Mouse (Mus musculus) stomach, embryonic 14.5 days (tissue): ENCODE results near the gene Slc16a9. TPM values are rescaled to one million over a fixed set of nuclear protein-coding genes. Genes with fewer than 3 reads are reported as not detected.

Experiments used
- ATAC-seq: fragments of 200-750 bp; cut with Nextera tagmentation; 2 replicates; pipeline ENCODE4 v1.8.0; 2017; ENCODE audit warnings: low read depth, moderate TSS enrichment; ENCODE audit not compliant: insufficient number of reproducible peaks, insufficient read depth, low FRiP score
- H3K27ac ChIP-seq: fragments of 300-500 bp; sonication (generic); 2 replicates; pipeline ENCODE4 v1.5.1; 2014; ENCODE audit warnings: mild to moderate bottlenecking, low read length, moderate library complexity, mixed read lengths
- H3K27me3 ChIP-seq: fragments of 300-500 bp; sonication (generic); 2 replicates; pipeline ENCODE4 v1.6.1; 2014; ENCODE audit warnings: low read length, control low read depth, mixed read lengths; ENCODE audit not compliant: control insufficient read depth, insufficient read depth
- H3K36me3 ChIP-seq: fragments of 300-500 bp; sonication (generic); 2 replicates; pipeline ENCODE4 v1.6.1; 2014; ENCODE audit warnings: mild to moderate bottlenecking, control low read depth, low read length, moderate library complexity, mixed read lengths; ENCODE audit not compliant: control insufficient read depth, insufficient read depth
- H3K4me1 ChIP-seq: fragments of 300-500 bp; sonication (generic); 2 replicates; pipeline ENCODE4 v1.6.1; 2014; ENCODE audit warnings: low read length, control low read depth, mixed read lengths; ENCODE audit not compliant: control insufficient read depth, insufficient read depth
- H3K4me2 ChIP-seq: fragments of 300-500 bp; sonication (generic); replicated peaks from 2 replicates; pipeline ENCODE4 v1.6.1; 2014; ENCODE audit warnings: low read depth, low read length, control low read depth
- H3K4me3 ChIP-seq: fragments of 300-500 bp; sonication (generic); 2 replicates; pipeline ENCODE4 v1.5.1; 2014; ENCODE audit warnings: low read depth, low read length, control low read depth
- H3K9ac ChIP-seq: fragments of 300-500 bp; sonication (generic); replicated peaks from 2 replicates; pipeline ENCODE4 v1.6.1; 2014; ENCODE audit warnings: low read depth, mild to moderate bottlenecking, control low read depth, low read length, moderate library complexity, mixed read lengths
- H3K9me3 ChIP-seq: fragments of 300-500 bp; sonication (generic); 2 replicates; pipeline ENCODE4 v1.6.1; 2016; ENCODE audit warnings: low read depth, low read length, control low read depth; ENCODE audit not compliant: control insufficient read depth
- WGBS: fragments of 180-500 bp; shearing (Covaris S2); extraction: QIAGEN DNeasy Blood & Tissue Kit; methylation state at CpG from one replicate; pipeline ENCODE4 v1.1.7; 2014; 5-methylcytosine and 5-hydroxymethylcytosine counted together
- polyA plus RNA-seq: library from polyadenylated mRNA; unstranded; fragments of >200 nt; fragmentation: Nextera tagmentation; extraction: Ambion mirVana; gene quantifications from 2 replicates; pipeline ENCODE4 v1.2.1, GENCODE M21; 2014

Gene Slc16a9
- polyA plus RNA-seq, 1 experiment from 2014 or later, result 1.9 TPM

GRCm38 (mm10) chr10:70269447-70269787, 24.5 kb downstream of the Slc16a9 start:
- WGBS, result 91% methylated on average over 2 of the region's 2 CpGs
- Histone ChIP-seq H3K9ac (no peak overlapping the region), H3K27me3 (no peaks in the 10 kb centered on the region), H3K36me3 (no peaks in the 10 kb centered on the region), H3K4me1 (no peaks in the 10 kb centered on the region), H3K27ac (no peak overlapping the region), H3K4me3 (no peak overlapping the region), H3K9me3 (no peaks in the 10 kb centered on the region), H3K4me2 (no peak overlapping the region)
- ATAC-seq, result no peak

- 62% methylated on average over 1 of the region's 1 CpGs for WGBS
- no peaks in the 10 kb centered on the region for H3K36me3 ChIP-seq
- no peaks in the 10 kb centered on the region for H3K9me3 ChIP-seq
These were observed 31.8 kb downstream of the Slc16a9 start for GRCm38 (mm10) chr10:70276678-70277077.

GRCm38 (mm10) chr10:70279349-70279748, 34.4 kb downstream of the Slc16a9 start:
- Histone ChIP-seq H3K4me2 (no peak overlapping the region), H3K4me1 (no peaks in the 10 kb centered on the region), H3K9ac (no peak overlapping the region), H3K4me3 (no peak overlapping the region), H3K36me3 (no peaks in the 10 kb centered on the region), H3K27ac (no peak overlapping the region), H3K27me3 (no peaks in the 10 kb centered on the region), H3K9me3 (no peaks in the 10 kb centered on the region)
- ATAC-seq, result no peak
- WGBS, result 78% methylated on average over 8 of the region's 8 CpGs

More at GRCm38 (mm10) chr10:70276678-70277077, 31.8 kb downstream of the Slc16a9 start:
- no peak overlapping the region for H3K9ac ChIP-seq
- H3K4me2 ChIP-seq, result no peak overlapping the region
- H3K27ac ChIP-seq, result no peak overlapping the region
- no peak for ATAC-seq
- H3K4me3 ChIP-seq, result no peak overlapping the region
- no peaks in the 10 kb centered on the region for H3K27me3 ChIP-seq
- H3K4me1 ChIP-seq, result no peaks in the 10 kb centered on the region

- 0 out of 2 replicates have a peak, but pooled peaks cover 3% of the 10 kb centered on the region for H3K4me1 ChIP-seq
- H3K4me2 ChIP-seq, result no peak overlapping the region
- no peak overlapping the region for H3K27ac ChIP-seq
- peak; percentile 72 for ATAC-seq
- 21% methylated on average over 9 of the region's 9 CpGs for WGBS
- no peaks in the 10 kb centered on the region for H3K27me3 ChIP-seq
- no peaks in the 10 kb centered on the region for H3K36me3 ChIP-seq
- no peak overlapping the region for H3K4me3 ChIP-seq
- no peaks in the 10 kb centered on the region for H3K9me3 ChIP-seq
- no peak overlapping the region for H3K9ac ChIP-seq
These were observed 42.9 kb downstream of the Slc16a9 start for GRCm38 (mm10) chr10:70287825-70288235.

GRCm38 (mm10) chr10:70288406-70289327, 43.8 kb downstream of the Slc16a9 start:
- Histone ChIP-seq H3K4me1 (0 out of 2 replicates have a peak, but pooled peaks cover 3% of the 10 kb centered on the region), H3K9me3 (no peaks in the 10 kb centered on the region), H3K36me3 (no peaks in the 10 kb centered on the region), H3K4me2 (no peak overlapping the region), H3K9ac (no peak overlapping the region), H3K4me3 (no peak overlapping the region), H3K27me3 (no peaks in the 10 kb centered on the region), H3K27ac (no peak overlapping the region)
- WGBS, result 28% methylated on average over 14 of the region's 14 CpGs
- peak; percentile 29; the same call in 1 of the 2 replicates for ATAC-seq

GRCm38 (mm10) chr10:70292014-70292413, 47.1 kb downstream of the Slc16a9 start:
- Histone ChIP-seq H3K4me1 (0 out of 2 replicates have a peak, but pooled peaks cover 3% of the 10 kb centered on the region), H3K36me3 (no peaks in the 10 kb centered on the region), H3K4me3 (no peak overlapping the region), H3K4me2 (no peak overlapping the region), H3K9ac (no peak overlapping the region), H3K27me3 (no peaks in the 10 kb centered on the region), H3K27ac (no peak overlapping the region), H3K9me3 (no peaks in the 10 kb centered on the region)
- WGBS, result 19% methylated on average over 7 of the region's 7 CpGs
- no peak for ATAC-seq

- no peak overlapping the region for H3K27ac ChIP-seq
- H3K4me1 ChIP-seq, result 0 out of 2 replicates have a peak, but pooled peaks cover 3% of the 10 kb centered on the region
- H3K27me3 ChIP-seq, result no peaks in the 10 kb centered on the region
- no peak for ATAC-seq
- WGBS, result 32% methylated on average over 8 of the region's 8 CpGs
- H3K9me3 ChIP-seq, result no peaks in the 10 kb centered on the region
- H3K9ac ChIP-seq, result no peak overlapping the region
- no peak overlapping the region for H3K4me2 ChIP-seq
- no peaks in the 10 kb centered on the region for H3K36me3 ChIP-seq
- no peak overlapping the region for H3K4me3 ChIP-seq
These were observed 49.2 kb downstream of the Slc16a9 start for GRCm38 (mm10) chr10:70294094-70294493.

- Histone ChIP-seq H3K36me3 (no peaks in the 10 kb centered on the region), H3K27ac (no peak overlapping the region), H3K9me3 (no peaks in the 10 kb centered on the region), H3K4me3 (no peak overlapping the region), H3K27me3 (no peaks in the 10 kb centered on the region), H3K4me2 (peak overlapping the region; percentile 25), H3K4me1 (peaks cover 3% of the 10 kb centered on the region; the same call in 1 of the 2 replicates), H3K9ac (no peak overlapping the region)
- peak; percentile 51; the same call in 1 of the 2 replicates for ATAC-seq
- 7% methylated on average over 20 of the region's 20 CpGs for WGBS
These were observed 51.8 kb downstream of the Slc16a9 start for GRCm38 (mm10) chr10:70296531-70297366.
